Mouse (Mus musculus): ENCODE measurements at regions not wholly inside any gene's neighbourhood (a gene's known extent, or its start where the extent isn't known, plus 50 kb on each side); places are given as distances from the start of the nearest gene placed in this dataset.
"Not testable (repeated sequence)": the region's sequence is repeated elsewhere in the genome, so short reads cannot be mapped to it uniquely, and the experiment has no call there.

- Histone ChIP-seq H3K4me3 (replicated peaks in 1 of 3; ENCODE audit: low read depth in 2 of 3, low read length in 2 of 3, poor library complexity in 1 of 3) (no peak overlapping the region), H3K4me2 (ENCODE audit: insufficient read depth, low read depth, poor library complexity, severe bottlenecking) (no peak overlapping the region), H3K79me2 (replicated peaks; ENCODE audit: control insufficient read depth, extremely low read depth, insufficient read depth, poor library complexity, severe bottlenecking) (no peaks in the 10 kb centered on the region), H3K9me3 (replicated peaks; ENCODE audit: low read length) (no peaks in the 10 kb centered on the region), H3K27ac (ENCODE audit: insufficient read depth, low read depth) (no peak overlapping the region), H3K9ac (ENCODE audit: insufficient read depth, low read depth) (no peak overlapping the region), H3K27me3 (replicated peaks) (peaks cover 65% of the 10 kb centered on the region), H3K4me1 (ENCODE audit: control insufficient read depth in 1 of 2, insufficient read depth in 2 of 2) (peaks cover 3 to 12% of the 10 kb centered on the region in 2 experiments), H3K36me3 (replicated peaks in 1 of 2; ENCODE audit: control insufficient read depth in 1 of 2, insufficient read depth in 1 of 2, low read length in 1 of 2) (no peaks in the 10 kb centered on the region)
- in situ Hi-C loops (cut with MboI; ENCODE audit: low pct_ligation_motif_present, low pct_unique_long_range_greater_than_20kb, low sequenced_read_pairs) (loop anchor here (25.0 kb wide), 2 partner anchors 369 to 1519 kb away; no protein-coding TSS in a partner anchor), dilution Hi-C loops (cut with MboI; ENCODE audit: extremely low pct_ligation_motif_present, extremely low pct_unique_long_range_greater_than_20kb, low sequenced_read_pairs) (no loop called here)
- TF ChIP-seq NRF1 (IDR thresholded peaks at IDR 0.05; ENCODE audit: low read depth, low read length) = no peak
- no peak for TF ChIP-seq IRF4 (IDR thresholded peaks at IDR 0.05; ENCODE audit: low read depth, low read length)
- no peak for TF ChIP-seq ZKSCAN1 (IDR thresholded peaks at IDR 0.05; ENCODE audit: borderline replicate concordance, low read depth, low read length)
- DNase-seq (ENCODE audit: extremely low read depth) = no peak
These were observed 64.7 kb upstream of the Top1 start for GRCm38 (mm10) chr2:160581029-160581428.

DNA sequence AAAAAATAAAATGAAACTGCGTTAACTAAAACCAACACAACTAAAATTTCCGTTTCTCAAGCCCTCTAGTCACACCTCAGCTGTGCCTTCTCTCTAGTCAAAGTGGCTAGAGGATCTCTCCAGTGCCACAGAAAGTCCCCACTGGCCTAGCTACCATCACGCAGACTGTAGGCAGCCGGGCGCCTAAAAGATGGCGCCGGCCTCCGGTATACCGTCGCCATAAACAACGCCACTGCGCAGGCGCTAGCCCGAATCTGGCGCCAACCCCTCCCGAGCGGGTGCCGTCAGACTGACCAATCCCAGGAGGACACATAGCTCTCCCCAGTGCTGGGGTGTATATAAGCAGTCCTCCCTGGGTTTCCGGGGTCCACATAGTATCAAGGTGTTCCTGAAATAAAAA lies 62.7 kb upstream of the Top1 start:
- H3K27me3 ChIP-seq (replicated peaks) = peaks cover 69% of the 10 kb centered on the region
- dilution Hi-C loops (cut with MboI; ENCODE audit: extremely low pct_ligation_motif_present, extremely low pct_unique_long_range_greater_than_20kb, low sequenced_read_pairs); H3K4me3 ChIP-seq (replicated peaks in 1 of 3; ENCODE audit: low read depth in 2 of 3, low read length in 2 of 3, poor library complexity in 1 of 3); H3K9me3 ChIP-seq (replicated peaks; ENCODE audit: low read length); H3K79me2 ChIP-seq (replicated peaks; ENCODE audit: control insufficient read depth, extremely low read depth, insufficient read depth, poor library complexity, severe bottlenecking); DNase-seq (ENCODE audit: extremely low read depth); H3K36me3 ChIP-seq (replicated peaks in 1 of 2; ENCODE audit: control insufficient read depth in 1 of 2, insufficient read depth in 1 of 2, low read length in 1 of 2); H3K27ac ChIP-seq (ENCODE audit: insufficient read depth, low read depth); H3K9ac ChIP-seq (ENCODE audit: insufficient read depth, low read depth); H3K4me1 ChIP-seq (ENCODE audit: control insufficient read depth in 1 of 2, insufficient read depth in 2 of 2); H3K4me2 ChIP-seq (ENCODE audit: insufficient read depth, low read depth, poor library complexity, severe bottlenecking): not testable (repeated sequence)
- in situ Hi-C loops (cut with MboI; ENCODE audit: low pct_ligation_motif_present, low pct_unique_long_range_greater_than_20kb, low sequenced_read_pairs) = loop anchor here (25.0 kb wide), 2 partner anchors 371 to 1521 kb away; no protein-coding TSS in a partner anchor

DNA sequence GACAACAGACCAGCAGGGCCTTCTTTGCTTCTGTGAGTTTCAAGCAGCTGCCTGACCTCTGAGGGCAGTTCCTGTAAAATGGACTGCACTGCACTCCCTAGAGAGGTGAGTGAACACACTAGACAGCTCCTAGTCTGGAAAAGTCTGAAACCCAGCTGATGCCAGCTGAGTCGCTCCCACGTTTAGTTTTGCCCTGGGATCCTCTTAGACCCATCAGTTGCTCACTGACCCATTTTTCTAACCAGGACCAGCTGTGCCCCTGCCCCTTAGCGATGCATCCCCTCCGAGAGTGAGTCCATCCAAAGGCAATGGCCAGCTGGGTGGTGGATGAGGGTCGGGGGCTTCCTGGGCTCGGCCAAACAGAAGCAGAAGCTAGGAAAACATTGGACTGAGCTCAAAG lies 62.2 kb upstream of the Top1 start:
- Histone ChIP-seq H3K4me3 (replicated peaks in 1 of 3; ENCODE audit: low read depth in 2 of 3, low read length in 2 of 3, poor library complexity in 1 of 3) (no peak overlapping the region), H3K9ac (ENCODE audit: insufficient read depth, low read depth) (no peak overlapping the region), H3K36me3 (replicated peaks in 1 of 2; ENCODE audit: control insufficient read depth in 1 of 2, insufficient read depth in 1 of 2, low read length in 1 of 2) (no peaks in the 10 kb centered on the region), H3K9me3 (replicated peaks; ENCODE audit: low read length) (peaks cover 5% of the 10 kb centered on the region), H3K79me2 (replicated peaks; ENCODE audit: control insufficient read depth, extremely low read depth, insufficient read depth, poor library complexity, severe bottlenecking) (no peaks in the 10 kb centered on the region), H3K27me3 (replicated peaks) (peaks cover 69% of the 10 kb centered on the region), H3K27ac (ENCODE audit: insufficient read depth, low read depth) (no peak overlapping the region), H3K4me1 (ENCODE audit: control insufficient read depth in 1 of 2, insufficient read depth in 2 of 2) (peaks cover 0 to 2% of the 10 kb centered on the region in 2 experiments; a peak in 2 of 4 replicates), H3K4me2 (ENCODE audit: insufficient read depth, low read depth, poor library complexity, severe bottlenecking) (no peak overlapping the region)
- dilution Hi-C loops (cut with MboI; ENCODE audit: extremely low pct_ligation_motif_present, extremely low pct_unique_long_range_greater_than_20kb, low sequenced_read_pairs) (no loop called here), in situ Hi-C loops (cut with MboI; ENCODE audit: low pct_ligation_motif_present, low pct_unique_long_range_greater_than_20kb, low sequenced_read_pairs) (loop anchor here (25.0 kb wide), 2 partner anchors 371 to 1521 kb away; no protein-coding TSS in a partner anchor)
- TF ChIP-seq HCFC1 (IDR thresholded peaks at IDR 0.05; ENCODE audit: low read depth, low read length) (no peak), MAFK (IDR thresholded peaks at IDR 0.05; ENCODE audit: insufficient replicate concordance, low read length) (no peak), IRF4 (IDR thresholded peaks at IDR 0.05; ENCODE audit: low read depth, low read length) (no peak), ZC3H11A (IDR thresholded peaks at IDR 0.05; ENCODE audit: low read depth, low read length) (no peak), BHLHE40 (IDR thresholded peaks at IDR 0.05; ENCODE audit: low read depth, low read length) (no peak)
- no peak for DNase-seq (ENCODE audit: extremely low read depth)

Data from CH12.LX (cell line).